Mouse (Mus musculus): ENCODE results near the gene Wipi2. TPM values are rescaled to one million over a fixed set of nuclear protein-coding genes. Genes with fewer than 3 reads are reported as not detected.
A peak's percentile ranks its signal among the peaks of the same experiment; 100 is the strongest.

Wipi2 gene
- total RNA-seq, 1 experiment from 2014 or later, result 77.5 TPM

- no peak for ATAC-seq (ENCODE audit: extremely low read depth, insufficient number of reproducible peaks, low FRiP score, poor library complexity, severe bottlenecking)
These were observed 54.4 kb downstream of the Wipi2 start for GRCm38 (mm10) chr5:142681911-142682310.

- no peak for ATAC-seq (ENCODE audit: extremely low read depth, insufficient number of reproducible peaks, low FRiP score, poor library complexity, severe bottlenecking)
These were observed 55.0 kb downstream of the Wipi2 start for GRCm38 (mm10) chr5:142682529-142682928.

GRCm38 (mm10) chr5:142688866-142689265, 61.4 kb downstream of the Wipi2 start:
- ATAC-seq (ENCODE audit: extremely low read depth, insufficient number of reproducible peaks, low FRiP score, poor library complexity, severe bottlenecking), result no peak

DNA sequence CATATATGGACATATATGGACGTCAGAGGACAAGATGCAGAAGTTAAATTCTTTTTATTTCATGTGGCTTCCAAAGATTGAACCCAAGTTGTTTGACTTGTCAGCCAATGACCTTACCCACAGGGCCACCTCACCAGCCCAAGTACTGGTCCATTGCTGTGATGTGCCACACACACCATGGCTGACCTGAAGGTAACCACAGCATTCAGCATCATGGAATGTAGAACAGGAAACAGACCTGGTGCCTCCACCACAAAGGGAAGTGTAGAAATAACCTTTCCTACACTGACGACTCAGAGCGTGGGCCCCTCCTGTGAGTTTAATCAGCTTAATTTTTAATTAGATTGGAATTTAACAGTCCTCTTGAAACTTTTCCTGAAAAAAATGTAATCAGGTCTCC, 62.8 kb downstream of the Wipi2 start:
- no peak for ATAC-seq (ENCODE audit: extremely low read depth, insufficient number of reproducible peaks, low FRiP score, poor library complexity, severe bottlenecking)

- ATAC-seq (ENCODE audit: extremely low read depth, insufficient number of reproducible peaks, low FRiP score, poor library complexity, severe bottlenecking), result no peak
These were observed 64.8 kb downstream of the Wipi2 start, which contains the start of gene Slc29a4 for GRCm38 (mm10) chr5:142692248-142692647. TSS of gene Slc29a4 (plus strand) at chr5:142692512.

GRCm38 (mm10) chr5:142692971-142693737, 65.7 kb downstream of the Wipi2 start:
- ATAC-seq (ENCODE audit: extremely low read depth, insufficient number of reproducible peaks, low FRiP score, poor library complexity, severe bottlenecking), result no peak

DNA sequence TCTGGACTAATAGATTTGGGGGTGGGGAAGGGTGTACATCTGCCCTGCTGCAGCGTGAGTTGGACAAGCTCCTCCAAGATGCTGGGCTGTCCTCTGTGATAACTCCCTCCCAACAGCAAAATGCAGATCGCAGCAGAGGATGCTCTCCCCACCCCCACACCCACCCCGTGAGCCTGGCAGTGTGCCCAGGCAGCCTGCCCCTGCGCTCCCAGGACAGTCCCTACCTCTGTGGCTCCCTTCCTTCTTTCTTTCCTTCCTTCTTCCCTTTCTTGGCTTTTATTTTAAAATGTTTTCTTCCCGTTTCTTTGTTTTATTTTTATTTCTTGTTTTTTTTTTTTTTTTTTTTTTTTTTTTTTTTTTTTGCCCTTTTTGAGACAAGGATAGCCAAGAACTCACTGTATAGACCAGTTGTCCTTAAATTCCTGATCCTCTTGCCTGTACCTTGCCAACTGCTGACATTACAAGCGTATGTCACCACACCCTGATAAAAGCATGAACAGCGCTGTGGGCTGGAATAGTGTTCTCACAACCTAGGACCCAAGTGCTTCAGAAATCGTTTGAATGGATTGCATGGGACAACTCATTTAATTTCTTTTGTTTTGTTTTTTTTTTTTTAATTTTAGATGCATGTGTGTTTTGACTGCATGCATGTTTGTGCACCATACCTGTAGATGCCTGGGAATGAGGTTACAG, 66.4 kb downstream of the Wipi2 start:
- ATAC-seq (ENCODE audit: extremely low read depth, insufficient number of reproducible peaks, low FRiP score, poor library complexity, severe bottlenecking), result no peak

DNA sequence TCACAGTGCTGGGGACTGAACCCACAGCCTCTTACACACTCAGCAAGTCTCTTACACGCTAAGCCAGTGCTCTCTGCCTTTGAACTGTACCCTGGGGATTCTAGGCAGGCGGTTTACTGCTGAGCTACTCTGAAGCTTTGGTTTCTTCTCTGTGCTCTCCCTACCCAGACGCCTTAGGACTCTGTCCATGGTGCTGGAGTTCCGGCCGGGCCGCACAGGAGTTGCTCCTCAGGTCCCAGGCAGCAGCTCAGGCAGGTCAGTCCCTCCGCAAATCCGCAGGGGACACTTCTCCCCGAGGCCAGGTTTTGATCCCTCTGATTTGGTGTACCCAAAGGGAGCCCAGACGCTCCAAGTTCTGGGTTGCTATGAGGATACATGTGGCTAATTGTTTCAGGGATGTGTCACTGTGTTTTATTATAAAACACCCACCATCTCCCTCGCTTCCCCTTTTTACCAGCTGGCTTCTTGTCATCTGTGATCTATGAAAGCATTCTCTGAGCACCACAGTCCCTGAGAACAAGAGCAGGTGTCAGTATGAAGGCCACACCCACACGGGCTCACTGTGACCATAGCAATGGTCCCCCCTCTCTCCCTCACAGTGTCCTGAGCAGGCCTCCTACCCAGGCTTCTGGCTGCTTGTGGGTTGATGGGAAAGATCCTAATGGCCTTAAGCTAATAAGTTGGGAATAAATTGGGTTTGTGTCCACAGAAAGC, 67.3 kb downstream of the Wipi2 start:
- no peak for ATAC-seq (ENCODE audit: extremely low read depth, insufficient number of reproducible peaks, low FRiP score, poor library complexity, severe bottlenecking)

DNA sequence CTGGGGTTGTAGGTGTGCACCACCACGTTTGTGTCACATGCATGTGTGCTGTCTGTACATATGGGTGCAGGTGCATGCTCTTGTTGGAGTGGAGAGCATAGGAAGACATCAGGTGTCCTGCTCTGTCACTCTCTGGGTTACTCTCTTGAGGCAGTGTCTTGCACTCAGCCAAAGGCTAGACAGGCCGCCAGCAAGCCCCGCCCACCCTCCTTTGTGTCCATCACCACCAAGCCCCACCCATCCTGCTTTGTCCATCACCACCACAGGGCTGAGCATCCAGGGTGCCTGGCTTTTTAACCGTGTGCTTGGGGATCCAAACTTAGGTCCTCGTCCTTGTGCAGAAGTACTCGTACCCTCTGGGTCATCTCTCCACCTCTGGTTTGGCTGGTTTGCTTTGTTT, 68.8 kb downstream of the Wipi2 start:
- ATAC-seq (ENCODE audit: extremely low read depth, insufficient number of reproducible peaks, low FRiP score, poor library complexity, severe bottlenecking), result no peak

GRCm38 (mm10) chr5:142696865-142697264, 69.4 kb downstream of the Wipi2 start:
- ATAC-seq (ENCODE audit: extremely low read depth, insufficient number of reproducible peaks, low FRiP score, poor library complexity, severe bottlenecking), result no peak

DNA sequence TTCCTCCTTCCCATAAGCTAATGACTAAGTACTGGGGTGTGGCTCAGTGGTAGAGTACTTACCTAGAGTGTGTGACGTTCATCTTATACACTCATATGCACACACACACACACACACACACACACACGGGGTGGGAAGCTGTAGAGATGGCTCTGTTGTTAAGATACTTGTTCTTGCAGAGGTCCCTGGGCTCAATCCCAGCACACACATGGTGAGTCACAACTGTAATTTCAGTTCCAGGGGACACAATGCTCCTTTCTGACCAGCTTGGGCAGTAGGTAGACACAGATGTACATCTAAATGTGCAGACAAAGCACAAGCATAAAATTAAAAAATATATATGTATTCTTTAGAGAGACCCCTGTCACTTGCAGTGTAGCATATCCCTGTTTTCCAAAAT, 70.2 kb downstream of the Wipi2 start:
- ATAC-seq (ENCODE audit: extremely low read depth, insufficient number of reproducible peaks, low FRiP score, poor library complexity, severe bottlenecking), result no peak

DNA sequence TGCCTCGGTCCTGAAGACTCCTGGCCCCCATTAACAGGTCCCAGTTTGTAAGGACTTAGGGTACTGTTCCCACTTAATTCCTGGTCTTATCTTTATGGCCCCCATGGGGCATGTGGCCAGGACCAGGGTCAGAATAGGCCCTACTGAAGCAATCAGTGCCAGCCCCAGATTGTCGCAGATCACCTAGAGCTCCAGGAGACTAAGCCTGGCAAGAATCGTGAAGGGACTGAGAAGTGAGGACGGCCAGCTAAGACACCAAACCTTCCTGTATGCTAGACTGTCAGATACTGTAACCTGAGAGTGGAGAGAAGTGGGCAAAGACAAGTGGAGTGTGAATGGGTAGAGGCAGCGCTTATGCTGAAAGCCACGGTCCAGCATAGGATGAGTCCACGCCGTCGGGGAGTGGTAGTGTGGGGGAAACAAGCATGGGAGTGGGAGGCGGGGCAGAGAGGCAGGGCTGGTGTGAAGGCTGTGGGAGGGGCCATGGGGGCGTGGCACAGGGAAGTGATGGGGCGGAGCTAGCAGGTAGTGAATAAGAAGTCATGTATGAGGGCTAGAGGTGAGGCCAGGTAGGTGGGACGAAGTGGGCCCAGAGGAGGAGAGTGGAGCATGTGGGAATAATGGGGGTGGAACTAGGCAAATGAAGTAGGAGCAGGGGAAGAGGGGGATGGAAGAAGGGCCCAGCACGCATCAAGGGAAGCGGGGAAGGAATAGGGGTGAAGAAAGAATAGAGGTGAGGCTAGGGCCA, 73.5 kb downstream of the Wipi2 start:
- ATAC-seq (ENCODE audit: extremely low read depth, insufficient number of reproducible peaks, low FRiP score, poor library complexity, severe bottlenecking), result no peak

GRCm38 (mm10) chr5:142701651-142702510, 74.4 kb downstream of the Wipi2 start:
- no peak for ATAC-seq (ENCODE audit: extremely low read depth, insufficient number of reproducible peaks, low FRiP score, poor library complexity, severe bottlenecking)

GRCm38 (mm10) chr5:142702511-142703138, 75.1 kb downstream of the Wipi2 start:
- peak; percentile 20; the same call in 1 of the 2 replicates for ATAC-seq (ENCODE audit: extremely low read depth, insufficient number of reproducible peaks, low FRiP score, poor library complexity, severe bottlenecking)

GRCm38 (mm10) chr5:142703569-142703968, 76.1 kb downstream of the Wipi2 start:
- ATAC-seq (ENCODE audit: extremely low read depth, insufficient number of reproducible peaks, low FRiP score, poor library complexity, severe bottlenecking), result no peak

DNA sequence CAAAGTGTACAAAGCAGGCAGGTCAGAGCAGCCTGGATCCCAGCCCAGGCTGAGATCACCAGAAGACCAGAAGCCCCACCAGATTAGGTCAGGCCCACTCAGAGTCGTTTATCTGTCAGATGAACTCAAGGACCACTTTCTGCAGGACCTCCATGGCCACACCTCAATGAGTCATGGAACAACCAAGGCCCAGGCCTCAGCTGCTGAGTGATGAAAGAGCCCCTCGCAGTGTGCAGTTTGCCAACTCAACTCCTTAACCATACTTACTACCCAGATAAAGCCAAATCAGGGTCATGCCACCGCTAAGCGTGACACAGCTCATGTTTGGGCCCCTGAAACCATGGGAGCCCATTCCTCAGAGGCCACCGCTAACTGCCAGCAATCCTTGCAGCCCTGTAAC, 80.2 kb downstream of the Wipi2 start:
- ATAC-seq (ENCODE audit: extremely low read depth, insufficient number of reproducible peaks, low FRiP score, poor library complexity, severe bottlenecking), result no peak

DNA sequence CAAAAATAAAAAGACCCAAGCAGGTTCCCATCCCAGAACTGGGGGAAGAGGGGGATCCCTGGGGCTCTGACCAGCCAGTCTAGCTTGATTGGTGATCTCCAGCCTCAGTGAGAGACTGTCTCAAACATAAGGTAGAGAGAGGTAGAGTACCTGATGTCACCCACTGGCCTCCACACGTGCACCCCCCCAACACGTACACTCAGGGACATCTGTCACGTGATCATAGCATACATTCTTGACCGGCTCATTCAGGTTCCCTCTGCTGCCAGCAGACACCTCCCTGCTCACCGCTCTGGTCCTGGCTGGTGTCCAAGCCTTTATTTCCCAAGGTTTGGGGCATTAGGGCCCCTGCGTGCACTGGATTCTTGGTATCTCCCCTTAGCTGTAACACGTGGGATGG, 81.9 kb downstream of the Wipi2 start:
- ATAC-seq (ENCODE audit: extremely low read depth, insufficient number of reproducible peaks, low FRiP score, poor library complexity, severe bottlenecking), result no peak

DNA sequence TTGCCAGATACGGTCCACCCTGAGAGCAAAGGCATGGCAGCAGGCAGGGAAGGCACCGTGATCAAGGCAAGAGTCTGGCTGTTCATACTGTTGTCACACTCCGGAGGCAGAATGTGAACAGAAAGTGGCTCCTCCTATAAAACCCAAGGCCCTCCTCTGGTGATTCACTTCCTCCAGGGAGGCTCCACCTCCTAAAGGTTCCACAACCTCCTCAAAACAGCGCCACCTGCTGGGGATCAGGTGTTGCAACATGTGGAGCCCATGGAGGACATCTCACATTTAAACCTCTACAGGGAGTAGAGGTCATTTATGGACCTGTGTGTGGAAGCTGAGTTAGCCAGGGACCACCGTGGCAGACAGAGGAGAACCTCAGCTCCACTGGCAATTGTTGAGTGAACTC, 84.9 kb downstream of the Wipi2 start:
- ATAC-seq (ENCODE audit: extremely low read depth, insufficient number of reproducible peaks, low FRiP score, poor library complexity, severe bottlenecking), result no peak
